Mouse (Mus musculus): ENCODE data around the gene Golm1. TPM values are rescaled to one million over a fixed set of nuclear protein-coding genes. Genes with fewer than 3 reads are reported as not detected.

The Golm1 gene
- polyA plus RNA-seq, 1 experiment from 2014 or later: 76.4 TPM

Other genes starting within 250 kb of the Golm1 start
- 30.1 and 35.7 TPM in 2 replicates for gene Agtpbp1, start 90.6 kb downstream of the Golm1 start, polyA plus RNA-seq (2015; fragmentation: Nextera tagmentation; extraction: Ambion mirVana)
- gene Naa35, start 90.6 kb downstream of the Golm1 start, polyA plus RNA-seq (2015; fragmentation: Nextera tagmentation; extraction: Ambion mirVana): 156 and 179 TPM in 2 replicates
- gene 4921517D22Rik, start 18.3 kb upstream of the Golm1 start, polyA plus RNA-seq (2015; fragmentation: Nextera tagmentation; extraction: Ambion mirVana): not detected in 2 replicates
- gene Spata31d1a, start 34.5 kb upstream of the Golm1 start, polyA plus RNA-seq (2015; fragmentation: Nextera tagmentation; extraction: Ambion mirVana): 0.05 TPM in 1 of 2 replicates, not detected in the other
- not detected in 2 replicates for gene Spata31d1b, start 36.5 kb upstream of the Golm1 start, polyA plus RNA-seq (2015; fragmentation: Nextera tagmentation; extraction: Ambion mirVana)
- gene Spata31d1d, start 55.9 kb upstream of the Golm1 start, polyA plus RNA-seq (2015; fragmentation: Nextera tagmentation; extraction: Ambion mirVana): not detected in 2 replicates
- gene 1700014D04Rik, start 70.9 kb upstream of the Golm1 start, polyA plus RNA-seq (2015; fragmentation: Nextera tagmentation; extraction: Ambion mirVana): not detected in 2 replicates
- 115 and 119 TPM in 2 replicates for gene Isca1, start 94.0 kb upstream of the Golm1 start, polyA plus RNA-seq (2015; fragmentation: Nextera tagmentation; extraction: Ambion mirVana)
- not detected in 2 replicates for gene Gm49354, start 106.4 kb upstream of the Golm1 start, polyA plus RNA-seq (2015; fragmentation: Nextera tagmentation; extraction: Ambion mirVana)
- gene Tut7, start 147.3 kb upstream of the Golm1 start, polyA plus RNA-seq (2015; fragmentation: Nextera tagmentation; extraction: Ambion mirVana): 48.2 and 56.5 TPM in 2 replicates

Data from forebrain, embryonic 13.5 days (tissue).